In genomic region chr5:122212125-122212524, GRCm38 (mm10) we compare ENCODE assay signal across 14 mouse cellular contexts.
"Had no signal": no experiment of that assay in that cellular context is flagged by ENCODE, and none has a peak within 500 bp of the region (broad histone marks: within the 10 kb centered on the region; RNA-seq: fewer than 3 reads in every experiment).

No protein-coding gene starts in this region.

- H3K27me3 ChIP-seq: limb, embryonic 15.5 days; liver, embryonic 13.5 days; midbrain, embryonic 12.5 days; stomach, embryonic 15.5 days had no signal

- H3K4me3 ChIP-seq: left cerebral cortex, adult 2 months; limb, embryonic 15.5 days; liver, embryonic 13.5 days; midbrain, embryonic 12.5 days; stomach, embryonic 15.5 days had no signal

- H3K9me3 ChIP-seq: limb, embryonic 15.5 days; liver, embryonic 13.5 days; midbrain, embryonic 12.5 days; stomach, embryonic 15.5 days had no signal

- ATAC-seq: lung, postnatal 0 days; midbrain, embryonic 16.5 days had no signal

- H3K27ac ChIP-seq: left cerebral cortex, adult 2 months; limb, embryonic 15.5 days; liver, embryonic 13.5 days; midbrain, embryonic 12.5 days; stomach, embryonic 15.5 days had no signal

- H3K4me1 ChIP-seq: stomach, embryonic 15.5 days had no signal

- H3K9ac ChIP-seq: limb, embryonic 15.5 days; liver, embryonic 13.5 days; midbrain, embryonic 12.5 days; stomach, embryonic 15.5 days had no signal

- DNase-seq: kidney, adult 11 months; kidney, postnatal 25 days; liver, embryonic 13.5 days; lung, adult 18-20 months; lung, postnatal 4 days; right cerebral cortex, postnatal 14 days; thymus, adult 2 months; thymus, postnatal 25 days had no signal

- H3K4me2 ChIP-seq: limb, embryonic 15.5 days; liver, embryonic 13.5 days; midbrain, embryonic 12.5 days; stomach, embryonic 15.5 days had no signal

- H3K36me3 ChIP-seq: limb, embryonic 15.5 days; liver, embryonic 13.5 days; midbrain, embryonic 12.5 days; stomach, embryonic 15.5 days had no signal
